Mouse (Mus musculus): Measurements from ENCODE around the gene Lmo7. TPM values are rescaled to one million over a fixed set of nuclear protein-coding genes. Genes with fewer than 3 reads are reported as not detected.

Gene Lmo7
- total RNA-seq, 2 experiments from 2014 or later, result 396 to 411 TPM

DNA sequence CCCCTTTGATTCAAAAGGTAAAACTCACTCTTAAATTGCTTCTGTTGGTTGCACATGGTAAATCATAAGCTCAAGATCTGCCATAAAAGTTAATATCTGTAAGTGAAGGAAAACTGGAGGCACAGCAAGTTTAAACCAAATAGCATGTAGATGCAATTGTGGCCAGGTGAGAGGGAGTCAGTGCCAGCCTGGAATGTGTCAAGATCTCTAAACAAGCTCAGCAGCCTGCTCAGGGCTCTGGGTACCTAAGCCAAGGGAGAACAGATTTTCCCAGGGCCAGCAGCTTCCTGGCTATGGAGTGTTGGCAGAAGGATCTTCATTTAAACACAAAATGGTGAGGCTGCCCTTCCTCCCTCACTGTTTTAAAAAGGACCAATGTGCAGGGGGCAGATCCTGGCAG is 184.6 kb downstream of the Lmo7 start:
- DNase-seq (ENCODE audit: low spot score), result no peak
- intact Hi-C loops (cut with DNase I), result loop anchor here (5.0 kb wide), 1 partner anchor 42 kb away; no protein-coding TSS in a partner anchor

DNA sequence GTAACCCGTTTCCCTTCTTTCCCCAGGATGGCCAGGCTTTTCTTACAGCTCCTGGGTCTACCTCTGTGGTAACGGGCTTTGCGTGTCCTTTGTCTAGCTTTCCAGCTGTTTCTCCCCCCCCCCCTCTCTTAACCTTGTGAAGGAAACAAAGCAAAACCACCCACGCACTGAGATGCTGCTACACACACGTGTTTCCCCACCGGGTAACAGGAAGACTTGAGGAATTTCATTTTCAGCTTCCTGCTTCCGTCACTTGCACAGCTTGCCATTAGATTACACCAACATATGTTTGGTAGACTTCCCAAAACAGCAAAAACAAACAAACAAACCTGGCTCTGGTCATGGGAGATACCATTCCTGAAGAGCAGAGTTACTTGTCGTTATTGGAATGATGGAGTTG is 186.1 kb downstream of the Lmo7 start:
- no peak for DNase-seq (ENCODE audit: low spot score)
- intact Hi-C loops (cut with DNase I), result loop anchor here (5.0 kb wide), 1 partner anchor 134 kb away; no protein-coding TSS in a partner anchor

DNA sequence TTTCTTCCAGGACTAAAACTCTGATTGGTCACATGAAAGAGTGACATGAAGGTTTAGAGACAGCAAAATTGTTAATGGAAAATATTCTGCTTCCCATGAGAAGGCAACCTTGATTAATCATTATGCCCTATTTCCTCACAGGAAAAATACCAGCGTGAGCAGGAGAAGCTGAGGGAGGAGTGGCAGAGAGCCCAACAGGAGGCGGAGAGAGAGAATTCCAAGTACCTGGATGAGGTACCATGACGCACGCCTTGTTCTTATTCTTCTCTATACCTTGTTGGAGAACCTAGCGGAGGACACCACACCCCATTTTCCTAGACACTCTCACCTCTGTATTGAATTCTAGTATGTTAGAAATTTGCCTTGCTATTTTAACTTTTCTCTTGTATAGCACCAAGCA is 188.7 kb downstream of the Lmo7 start:
- DNase-seq (ENCODE audit: low spot score), result no peak
- intact Hi-C loops (cut with DNase I), result loop anchor here (5.0 kb wide), 1 partner anchor 136 kb away; no protein-coding TSS in a partner anchor

DNA sequence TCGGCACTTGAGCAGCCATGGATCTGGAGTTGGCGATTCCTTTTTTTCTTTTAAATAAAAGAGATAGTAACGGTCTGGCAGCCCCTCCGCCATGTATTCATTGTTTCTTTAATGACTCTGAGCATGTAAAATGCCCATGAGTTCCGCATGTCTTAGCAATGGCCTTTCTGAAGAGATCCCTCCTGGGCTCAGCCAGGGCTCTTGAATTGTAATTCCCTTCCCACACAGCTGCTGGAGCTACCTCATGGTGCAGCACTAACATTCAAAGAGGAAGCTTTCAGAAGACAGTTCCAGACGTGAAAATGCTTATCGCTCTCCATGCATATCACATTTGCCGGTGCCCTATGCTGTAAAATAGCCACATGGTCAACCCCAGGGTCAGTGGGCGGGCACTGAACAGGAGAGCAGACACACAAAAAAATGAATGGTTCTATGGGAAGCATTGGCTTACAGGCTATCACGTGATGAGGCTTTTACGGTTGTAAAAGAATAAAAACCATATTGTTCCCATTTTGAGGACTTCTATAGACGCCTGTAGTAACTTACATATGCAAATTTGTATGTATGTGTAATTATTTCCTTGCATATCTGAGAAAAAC is 198.0 kb downstream of the Lmo7 start:
- no peak for DNase-seq (ENCODE audit: low spot score)
- intact Hi-C loops (cut with DNase I), result no loop called here

DNA sequence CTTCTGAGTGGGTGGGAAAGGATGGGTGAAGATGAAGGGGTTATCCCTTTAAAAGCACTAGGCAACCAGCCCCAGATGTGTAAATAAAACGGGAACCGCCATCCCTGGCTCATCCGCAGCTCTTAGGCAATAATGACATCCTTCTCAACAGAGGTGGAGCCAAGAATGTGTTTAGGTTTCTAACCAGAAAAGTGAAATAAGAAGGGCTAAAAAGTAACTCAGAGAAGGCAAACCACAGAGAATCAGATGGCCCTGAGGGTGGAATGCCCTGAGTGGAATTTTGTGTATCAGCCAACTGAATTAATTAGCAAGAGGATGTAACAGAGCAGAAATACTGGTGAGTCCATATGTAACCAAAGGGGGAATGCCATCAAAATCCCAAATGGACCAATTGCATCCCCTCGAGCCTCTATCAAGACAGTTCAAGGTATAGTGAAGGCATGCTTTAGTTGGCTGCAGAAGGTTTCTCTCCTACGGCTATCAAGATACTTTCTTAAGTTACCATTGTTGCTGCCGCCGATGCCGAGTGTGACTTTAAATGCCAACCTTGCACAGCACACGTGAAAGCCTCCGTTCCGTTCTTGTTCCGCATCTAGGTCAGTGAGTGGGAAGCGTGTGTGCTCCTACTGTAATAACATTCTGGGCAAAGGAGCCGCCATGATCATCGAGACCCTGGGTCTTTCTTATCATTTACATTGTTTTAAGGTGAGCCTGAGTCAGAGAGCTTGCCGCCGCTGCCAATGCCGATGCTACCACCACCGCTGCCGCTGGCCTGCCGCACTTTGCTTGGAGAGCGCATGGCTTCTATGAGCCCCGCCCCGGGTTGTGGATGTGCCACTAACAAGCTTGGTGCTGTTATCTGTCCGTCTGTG is 201.1 kb downstream of the Lmo7 start:
- intact Hi-C loops (cut with DNase I), result loop anchor here (5.0 kb wide), 1 partner anchor 149 kb away; no protein-coding TSS in a partner anchor
- no peak for DNase-seq (ENCODE audit: low spot score)

DNA sequence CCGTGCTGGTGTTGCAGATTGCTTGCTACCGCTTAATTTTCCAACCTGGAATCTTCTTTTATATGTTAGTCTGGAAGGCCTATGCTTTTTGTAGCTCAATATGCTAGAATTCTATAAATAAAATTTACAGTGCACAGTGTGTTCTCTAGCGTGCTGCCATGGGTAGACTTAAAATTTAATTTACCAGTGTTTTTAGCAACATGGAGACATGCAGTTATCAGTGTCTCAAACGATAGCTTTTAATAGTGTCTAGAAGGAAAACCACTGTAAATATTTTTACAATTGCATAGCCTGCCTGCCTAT is 201.6 kb downstream of the Lmo7 start:
- no peak for DNase-seq (ENCODE audit: low spot score)
- intact Hi-C loops (cut with DNase I), result loop anchor here (5.0 kb wide), 1 partner anchor 149 kb away; no protein-coding TSS in a partner anchor

DNA sequence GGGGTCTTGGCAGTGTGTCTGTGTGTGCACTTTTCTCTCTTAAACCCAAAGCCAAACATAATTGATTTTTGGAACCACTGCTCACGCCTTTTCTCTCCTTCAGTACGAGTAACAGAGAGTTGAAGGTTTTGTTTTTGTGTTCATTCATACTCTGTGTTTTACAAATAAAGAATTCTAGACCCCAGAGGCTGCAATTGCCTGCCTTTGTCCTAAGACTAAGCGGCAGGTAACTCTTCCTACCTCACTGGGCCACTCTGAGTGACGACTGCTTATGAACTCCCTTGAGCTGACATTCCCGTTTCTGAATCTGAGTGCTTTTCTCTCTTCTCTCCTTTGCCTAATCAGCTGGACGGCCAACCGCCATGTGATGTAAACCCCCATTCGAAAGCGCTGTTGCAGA is 203.8 kb downstream of the Lmo7 start:
- no peak for DNase-seq (ENCODE audit: low spot score)
- intact Hi-C loops (cut with DNase I), result loop anchor here (5.0 kb wide), 1 partner anchor 151 kb away; no protein-coding TSS in a partner anchor

DNA sequence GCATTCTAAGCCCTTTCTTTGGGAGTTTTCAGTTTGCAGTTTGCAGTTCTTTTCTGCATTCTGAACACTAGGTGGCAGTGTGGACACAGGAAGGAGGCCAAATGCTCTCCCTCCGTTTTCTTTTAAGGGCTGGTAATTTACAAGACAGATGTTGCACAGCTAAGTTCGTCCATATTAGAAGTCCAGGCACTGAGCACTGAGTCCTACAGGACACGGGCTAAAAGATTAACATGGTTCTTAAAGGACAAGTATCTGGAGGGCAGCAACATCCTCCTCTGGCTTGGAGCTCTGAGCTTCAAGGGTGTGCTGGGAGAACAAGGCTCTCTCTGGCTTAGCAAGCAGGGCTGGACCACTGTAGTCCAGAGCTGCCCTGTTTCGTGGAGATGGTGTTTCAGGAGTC is 213.2 kb downstream of the Lmo7 start:
- DNase-seq (ENCODE audit: low spot score), result no peak
- intact Hi-C loops (cut with DNase I), result loop anchor here (2.0 kb wide), 1 partner anchor 160 kb away; no protein-coding TSS in a partner anchor

DNA sequence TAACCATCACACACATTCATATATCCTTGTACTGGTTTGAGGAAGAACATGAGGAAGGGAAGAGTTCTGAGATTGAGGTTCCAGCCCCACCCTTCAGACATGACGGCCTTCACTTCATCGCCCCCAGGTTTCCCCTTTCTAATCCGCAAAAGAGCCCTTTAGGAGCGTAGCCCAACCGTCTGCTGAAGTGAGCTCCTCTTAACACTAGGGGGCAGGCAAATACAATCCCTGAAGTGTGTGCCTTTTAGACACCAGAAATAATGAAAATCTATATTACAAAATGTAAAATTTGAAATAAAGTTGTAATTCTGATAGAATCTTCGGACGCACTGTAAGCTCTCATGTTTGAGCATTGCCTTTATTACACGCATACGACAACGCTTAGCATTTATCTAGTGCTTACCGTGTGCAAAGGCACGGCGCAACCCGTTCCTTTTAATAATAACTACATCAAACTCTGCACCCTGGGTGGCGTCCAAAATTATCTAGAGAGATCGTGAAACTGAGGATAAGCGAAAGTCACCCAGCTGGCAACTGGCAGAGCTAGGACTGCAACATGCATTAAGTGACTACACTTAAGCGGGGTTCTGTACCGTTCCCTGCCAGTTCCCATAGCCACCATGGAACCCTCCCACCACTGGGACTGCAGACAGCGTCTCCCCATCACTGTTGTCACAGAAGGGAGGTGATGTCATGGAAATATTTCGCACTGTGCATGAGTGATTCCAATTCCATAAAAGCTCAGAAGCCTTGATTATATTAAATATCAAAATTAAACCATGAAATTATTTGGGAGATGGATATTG is 217.2 kb downstream of the Lmo7 start:
- intact Hi-C loops (cut with DNase I), result loop anchor here (2.0 to 5.0 kb wide), 2 partner anchors 566 to 1045 kb away; no protein-coding TSS in a partner anchor
- no peak for DNase-seq (ENCODE audit: low spot score)

DNA sequence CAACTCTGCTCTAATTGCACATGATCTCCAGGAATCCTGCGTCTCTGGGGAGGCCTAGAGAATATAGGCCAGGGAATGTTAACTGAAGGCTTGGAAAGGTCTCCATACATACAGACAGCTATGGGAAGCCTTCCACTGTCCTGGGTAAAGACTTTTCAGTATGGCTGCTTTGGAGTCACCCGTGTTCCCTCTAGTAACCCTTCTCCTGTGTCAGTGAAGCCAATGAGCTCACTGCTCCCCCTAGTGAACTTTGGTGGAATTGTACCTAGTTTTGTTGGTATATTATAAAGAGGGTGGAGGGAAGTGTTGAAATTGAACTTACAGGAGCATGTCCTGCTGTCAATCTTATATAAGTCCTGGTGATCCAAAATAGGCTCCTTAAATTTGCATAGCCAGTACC is 219.4 kb downstream of the Lmo7 start:
- intact Hi-C loops (cut with DNase I), result loop anchor here (2.0 to 5.0 kb wide), 2 partner anchors 168 to 1043 kb away; no protein-coding TSS in a partner anchor
- DNase-seq (ENCODE audit: low spot score), result no peak

DNA sequence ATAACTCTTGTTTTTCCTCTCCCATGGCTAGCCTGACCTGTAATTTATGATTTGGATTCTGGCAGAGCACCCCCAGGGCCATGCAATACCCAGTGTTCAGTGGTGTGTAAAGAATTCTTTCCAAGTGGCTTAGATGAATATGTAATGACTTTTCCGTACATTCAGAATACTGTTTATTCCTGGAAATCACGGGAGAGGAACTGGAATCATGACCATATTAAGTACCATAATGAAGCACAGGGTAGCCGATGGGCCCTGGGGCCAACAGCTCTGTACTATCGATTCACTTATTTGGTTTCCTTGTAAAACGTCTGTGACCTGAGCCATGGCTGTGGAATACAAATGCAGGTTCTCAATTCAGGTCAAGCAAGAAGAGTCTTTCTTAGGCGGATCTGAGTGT is 221.3 kb downstream of the Lmo7 start:
- DNase-seq (ENCODE audit: low spot score), result no peak
- intact Hi-C loops (cut with DNase I), result no loop called here

DNA sequence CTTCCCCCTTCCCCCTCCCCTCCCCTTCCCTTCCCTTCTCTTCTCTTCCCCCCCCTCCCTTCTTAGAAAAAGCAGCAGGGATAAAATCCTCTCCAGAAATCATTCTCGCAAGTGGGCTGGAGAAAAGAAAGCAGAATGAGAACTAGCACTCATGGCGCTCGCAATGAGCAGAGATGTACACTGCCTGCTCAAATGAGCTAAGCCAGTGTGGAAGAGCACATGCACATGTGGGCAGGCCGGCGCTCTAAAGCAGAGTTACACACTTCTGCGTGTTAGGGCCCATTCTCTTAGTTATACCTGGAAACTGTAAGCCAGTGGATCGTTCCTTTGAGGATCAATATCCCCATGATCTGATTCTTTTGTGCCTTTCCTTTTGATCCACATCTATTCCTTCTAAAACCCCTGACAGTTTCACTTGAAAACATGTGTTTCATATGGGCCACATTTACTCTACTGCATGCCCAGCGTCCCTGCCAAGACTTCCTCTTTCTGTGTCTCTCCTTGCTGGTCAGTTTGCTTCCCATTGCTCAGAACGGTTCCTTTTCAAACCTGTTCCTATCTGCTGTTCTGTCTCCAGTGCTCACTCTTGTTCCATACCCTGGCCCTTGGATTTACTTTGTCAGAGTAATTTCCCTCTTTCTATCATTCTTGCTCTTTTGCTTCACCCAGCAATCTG is 224.2 kb downstream of the Lmo7 start:
- intact Hi-C loops (cut with DNase I), result no loop called here

DNA sequence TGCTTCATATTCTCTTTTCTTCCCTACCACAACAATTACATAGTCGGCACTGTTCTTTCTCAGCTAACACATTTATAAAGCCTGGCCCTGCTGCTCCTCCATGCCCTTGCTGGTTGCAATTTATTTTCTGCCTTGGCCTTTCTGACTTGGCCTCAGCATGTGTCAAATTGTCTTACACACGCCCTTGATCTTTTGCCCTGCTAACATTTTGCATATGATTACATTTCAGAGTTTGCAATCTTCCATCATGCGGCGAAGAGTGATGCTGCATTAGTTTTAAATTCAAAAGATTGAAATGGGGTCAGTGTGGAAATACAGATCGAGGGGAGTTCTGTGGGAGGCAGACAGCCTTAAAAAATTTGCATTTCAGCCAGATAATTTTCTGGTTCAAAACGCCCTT is 234.6 kb downstream of the Lmo7 start:
- intact Hi-C loops (cut with DNase I), result no loop called here
- no peak for DNase-seq (ENCODE audit: low spot score)

More for the DNA sequence above, 224.2 kb downstream of the Lmo7 start:
- DNase-seq (ENCODE audit: low spot score), result no peak

DNA sequence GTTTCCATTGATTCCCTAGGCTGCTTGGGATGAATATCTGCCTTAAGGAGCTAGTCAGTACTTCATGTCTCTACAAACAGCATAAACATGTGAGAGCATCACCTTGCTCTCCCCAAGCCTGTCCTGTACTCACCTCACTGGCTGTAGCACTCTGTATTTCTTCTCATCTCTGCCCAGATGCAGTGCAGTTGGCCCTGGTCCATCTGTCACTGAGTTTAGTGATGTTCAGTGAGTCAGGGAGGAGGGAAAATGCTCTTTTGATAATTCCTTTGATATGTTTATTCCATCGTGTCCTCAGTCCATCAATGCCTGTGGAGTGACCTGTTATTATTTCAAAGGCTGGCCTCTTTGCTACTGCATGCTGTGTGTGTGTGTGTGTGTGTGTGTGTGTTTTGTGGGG is 235.2 kb downstream of the Lmo7 start:
- intact Hi-C loops (cut with DNase I), result no loop called here

DNA sequence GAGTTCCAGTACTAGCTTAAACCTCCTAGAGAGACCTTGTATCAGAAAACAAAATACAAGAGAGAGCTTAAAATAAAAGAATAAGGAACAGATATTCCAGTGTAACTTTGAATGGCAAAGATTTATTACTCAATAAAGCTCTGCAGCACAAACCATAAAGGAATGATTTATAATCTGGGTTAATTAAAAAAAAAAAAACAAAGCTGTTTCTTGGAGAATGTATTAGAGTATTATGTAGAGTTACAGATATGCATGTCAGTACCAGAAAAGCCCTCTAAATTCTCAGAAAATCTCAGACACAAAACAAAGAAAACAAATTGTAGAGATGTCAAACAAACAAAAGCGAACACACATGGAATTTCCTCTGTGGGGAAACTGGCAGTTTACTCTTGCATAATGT is 243.0 kb downstream of the Lmo7 start:
- intact Hi-C loops (cut with DNase I), result no loop called here
- no peak for DNase-seq (ENCODE audit: low spot score)

More for the DNA sequence above, 235.2 kb downstream of the Lmo7 start:
- no peak for DNase-seq (ENCODE audit: low spot score)

DNA sequence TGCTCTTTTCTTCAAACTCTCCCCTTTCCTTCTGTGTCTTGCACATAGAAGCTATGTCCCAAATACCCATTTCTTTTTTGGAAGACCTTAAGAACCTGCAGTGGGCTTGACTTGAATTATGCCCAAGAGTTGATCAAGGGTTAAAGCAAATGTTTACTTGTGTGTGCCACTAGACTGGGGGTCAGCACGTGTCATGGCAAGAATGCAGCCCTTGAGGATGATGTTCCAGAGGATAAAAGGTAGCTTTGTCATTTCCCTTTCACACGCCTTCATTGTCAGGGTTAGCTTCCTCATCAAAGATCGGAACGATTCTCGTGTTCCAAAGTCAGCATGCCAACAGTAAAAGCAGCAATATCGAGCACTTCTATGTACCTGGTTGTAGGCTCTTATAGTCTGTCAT is 243.4 kb downstream of the Lmo7 start:
- intact Hi-C loops (cut with DNase I), result no loop called here
- no peak for DNase-seq (ENCODE audit: low spot score)

DNA sequence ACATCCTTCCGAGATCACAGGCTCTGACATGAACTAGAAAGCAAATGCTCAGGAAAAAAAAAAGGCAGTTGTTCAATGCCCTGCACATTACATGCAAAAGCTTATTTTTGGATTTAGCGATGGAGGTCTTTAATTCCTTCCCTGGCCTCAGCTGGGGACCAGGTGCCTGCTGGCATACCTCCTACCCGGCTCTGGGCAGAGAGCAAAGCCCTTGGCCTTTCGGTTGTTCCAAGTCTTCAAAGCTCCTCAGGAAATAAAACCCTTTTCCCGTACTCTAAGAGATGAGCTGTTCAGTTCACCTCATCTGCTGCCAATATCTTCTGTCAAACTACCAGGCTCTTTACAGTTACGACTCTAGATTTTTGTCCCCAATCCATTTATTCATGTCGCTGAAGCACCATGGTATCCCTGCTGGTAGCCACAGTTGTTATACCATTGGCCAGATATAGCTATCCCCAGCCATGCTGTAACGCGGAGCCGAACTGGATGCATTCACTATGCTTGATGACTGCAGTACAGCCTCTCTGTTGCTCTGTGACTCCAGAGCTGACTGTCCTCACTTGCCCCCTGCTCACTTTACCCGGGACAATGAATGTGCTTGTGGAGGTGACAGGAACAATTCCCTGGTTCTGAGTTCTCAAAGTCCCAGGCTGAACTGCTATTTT is 246.4 kb downstream of the Lmo7 start:
- DNase-seq (ENCODE audit: low spot score), result no peak
- intact Hi-C loops (cut with DNase I), result no loop called here

Measured in heart, postnatal 25 days (tissue).